In genomic region chr15:38159161-38159560, GRCm38 (mm10) we compare ENCODE assay signal across 15 mouse cellular contexts.
"Had no signal": no experiment of that assay in that cellular context is flagged by ENCODE, and none has a peak within 500 bp of the region (broad histone marks: within the 10 kb centered on the region; RNA-seq: fewer than 3 reads in every experiment).

No protein-coding gene starts in this region.

- ATAC-seq: hindbrain, embryonic 16.5 days; intestine, embryonic 16.5 days had no signal

- DNase-seq: gastrocnemius, postnatal 14 days; gastrocnemius, postnatal 36 days; heart, adult 2 months; heart, postnatal 10 days; heart, postnatal 4 days; kidney, adult 11 months; kidney, adult 2 months; kidney, adult 9 months; kidney, postnatal 14 days; kidney, postnatal 4 days; layer of hippocampus, adult 9-11 months; liver; liver, embryonic 13.5 days had no signal
